Mouse (Mus musculus) G1E (cell line): ENCODE results near the gene Tspan33.

Source experiments
- CTCF ChIP-seq: IDR thresholded peaks from 2 replicates; pipeline ENCODE4 v1.5.1; 2012; ENCODE audit warnings: low read depth, low read length, inconsistent platforms, mixed read lengths
- TAL1 ChIP-seq: conservative IDR thresholded peaks from 2 replicates; pipeline ENCODE4 v1.6.1; 2012; ENCODE audit warnings: low read depth, low read length, inconsistent platforms, mixed read lengths

DNA sequence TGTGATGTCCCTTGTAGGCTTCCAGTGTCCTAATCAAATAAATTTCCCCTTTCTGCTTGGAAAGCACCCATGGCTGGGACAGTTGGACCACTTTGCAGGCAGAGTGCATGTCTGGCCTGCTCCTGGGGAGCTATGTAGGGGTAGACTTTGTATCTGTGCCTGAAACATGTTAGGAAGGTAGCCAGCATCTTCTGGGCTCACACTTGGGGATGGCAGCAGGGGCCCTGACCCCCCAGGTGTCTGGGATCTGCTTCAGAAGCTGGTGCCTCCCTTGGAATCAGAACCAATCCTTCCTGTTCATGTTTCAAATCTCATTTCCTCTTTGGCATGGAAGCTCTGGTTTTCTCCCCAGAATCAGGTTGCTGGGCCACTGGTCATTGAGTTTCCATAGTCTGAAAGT, 3.1 kb downstream of the Tspan33 start:
- TF ChIP-seq CTCF = no peak
- TF ChIP-seq TAL1 = no peak
